Mouse (Mus musculus): ENCODE data around the gene Dph6. TPM values are rescaled to one million over a fixed set of nuclear protein-coding genes. Genes with fewer than 3 reads are reported as not detected.
"Not testable (repeated sequence)": the region's sequence is repeated elsewhere in the genome, so short reads cannot be mapped to it uniquely, and the experiment has no call there.

Dph6 gene
- polyA plus RNA-seq, 1 experiment from 2014 or later = 29.4 TPM

GRCm38 (mm10) chr2:114610110-114610509 lies 44.7 kb downstream of the Dph6 start:
- ATAC-seq (ENCODE audit: insufficient read depth) (peak; percentile 54; the same call in 1 of the 2 replicates), DNase-seq (peak; percentile 32)
- Histone ChIP-seq H3K36me3 (ENCODE audit: insufficient read depth) (no peaks in the 10 kb centered on the region), H3K9me3 (ENCODE audit: low read depth, low read length) (no peaks in the 10 kb centered on the region), H3K4me2 (no peak overlapping the region), H3K27ac (ENCODE audit: low read depth) (0 out of 2 replicates have a peak overlapping the region, but pooled peaks have one; percentile 4), H3K27me3 (ENCODE audit: insufficient read depth, low read length) (no peaks in the 10 kb centered on the region), H3K9ac (no peak overlapping the region), H3K4me1 (ENCODE audit: insufficient read depth) (0 out of 2 replicates have a peak, but pooled peaks cover 2% of the 10 kb centered on the region), H3K4me3 (ENCODE audit: low read depth, low read length) (no peak overlapping the region)
- 20% methylated on average over 2 of the region's 2 CpGs for WGBS
- TF ChIP-seq CTCF (IDR thresholded peaks at IDR 0.05; ENCODE audit: low read depth) = no peak

DNA sequence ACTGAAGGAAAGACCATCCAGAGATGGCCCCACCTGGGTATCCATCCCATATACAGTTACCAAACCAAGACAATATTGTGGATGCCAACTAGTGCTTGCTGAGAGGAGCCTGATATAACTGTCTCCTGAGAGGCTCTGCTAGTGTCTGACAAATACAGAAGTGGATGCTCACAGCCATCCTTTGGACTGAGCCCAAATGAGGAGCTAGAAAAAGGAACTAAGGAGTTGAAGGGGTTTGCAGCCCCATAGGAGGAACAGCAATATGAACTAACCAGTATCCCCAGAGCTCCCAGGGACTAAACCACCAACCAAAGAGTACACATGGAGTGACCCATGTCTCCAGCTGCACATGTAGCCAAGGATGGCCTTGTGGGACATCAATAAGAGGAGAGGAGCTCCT lies 49.6 kb downstream of the Dph6 start:
- not testable (repeated sequence) for H3K9ac ChIP-seq; H3K27ac ChIP-seq (ENCODE audit: low read depth); H3K36me3 ChIP-seq (ENCODE audit: insufficient read depth); ATAC-seq (ENCODE audit: insufficient read depth); H3K4me1 ChIP-seq (ENCODE audit: insufficient read depth); H3K9me3 ChIP-seq (ENCODE audit: low read depth, low read length); DNase-seq; H3K4me3 ChIP-seq (ENCODE audit: low read depth, low read length); H3K4me2 ChIP-seq; H3K27me3 ChIP-seq (ENCODE audit: insufficient read depth, low read length)

GRCm38 (mm10) chr2:114601174-114601573 lies 53.6 kb downstream of the Dph6 start:
- no peak for TF ChIP-seq CTCF (IDR thresholded peaks at IDR 0.05; ENCODE audit: low read depth)
- Histone ChIP-seq H3K9ac (no peak overlapping the region), H3K36me3 (ENCODE audit: insufficient read depth) (no peaks in the 10 kb centered on the region), H3K4me3 (ENCODE audit: low read depth, low read length) (no peak overlapping the region), H3K27ac (ENCODE audit: low read depth) (no peak overlapping the region), H3K27me3 (ENCODE audit: insufficient read depth, low read length) (no peaks in the 10 kb centered on the region), H3K9me3 (ENCODE audit: low read depth, low read length) (no peaks in the 10 kb centered on the region), H3K4me1 (ENCODE audit: insufficient read depth) (no peaks in the 10 kb centered on the region), H3K4me2 (no peak overlapping the region)
- ATAC-seq (ENCODE audit: insufficient read depth) (no peak), DNase-seq (no peak)
- 92% methylated on average over 3 of the region's 3 CpGs for WGBS

GRCm38 (mm10) chr2:114599793-114600192 lies 55.0 kb downstream of the Dph6 start:
- H3K4me2 ChIP-seq = no peak overlapping the region
- ATAC-seq (ENCODE audit: insufficient read depth) = no peak
- H3K9me3 ChIP-seq (ENCODE audit: low read depth, low read length) = no peaks in the 10 kb centered on the region
- H3K27me3 ChIP-seq (ENCODE audit: insufficient read depth, low read length) = no peaks in the 10 kb centered on the region
- TF ChIP-seq CTCF (IDR thresholded peaks at IDR 0.05; ENCODE audit: low read depth) = no peak
- no peak overlapping the region for H3K4me3 ChIP-seq (ENCODE audit: low read depth, low read length)
- H3K9ac ChIP-seq = no peak overlapping the region
- no peaks in the 10 kb centered on the region for H3K36me3 ChIP-seq (ENCODE audit: insufficient read depth)
- H3K4me1 ChIP-seq (ENCODE audit: insufficient read depth) = no peaks in the 10 kb centered on the region
- H3K27ac ChIP-seq (ENCODE audit: low read depth) = no peak overlapping the region
- 23% methylated on average over 2 of the region's 2 CpGs for WGBS
- no peak for DNase-seq

DNA sequence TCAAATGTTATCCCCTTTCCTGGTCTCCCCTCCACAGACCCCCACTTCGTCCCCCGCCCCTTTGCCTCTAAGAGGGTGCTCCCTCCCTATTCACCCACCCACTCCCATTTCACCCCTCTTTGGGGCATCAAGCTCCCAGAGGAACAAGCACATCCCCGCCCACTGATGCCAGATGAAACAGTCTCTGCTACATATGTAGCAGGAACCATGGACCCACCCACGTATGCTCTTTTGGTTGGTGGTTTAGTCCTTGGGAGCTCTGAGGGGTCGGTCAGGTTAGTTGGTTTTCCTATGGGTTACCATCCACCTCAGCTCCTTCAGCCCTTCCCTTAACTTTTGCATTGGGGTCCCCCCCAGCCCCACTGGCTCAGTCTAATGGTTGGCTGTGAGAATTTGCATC lies 61.4 kb downstream of the Dph6 start:
- ATAC-seq (ENCODE audit: insufficient read depth) (no peak), DNase-seq (no peak)
- Histone ChIP-seq H3K27ac (ENCODE audit: low read depth) (no peak overlapping the region), H3K36me3 (ENCODE audit: insufficient read depth) (no peaks in the 10 kb centered on the region), H3K27me3 (ENCODE audit: insufficient read depth, low read length) (no peaks in the 10 kb centered on the region), H3K9ac (no peak overlapping the region), H3K4me1 (ENCODE audit: insufficient read depth) (no peaks in the 10 kb centered on the region), H3K9me3 (ENCODE audit: low read depth, low read length) (no peaks in the 10 kb centered on the region), H3K4me3 (ENCODE audit: low read depth, low read length) (no peak overlapping the region), H3K4me2 (no peak overlapping the region)
- WGBS = 90% methylated on average over 5 of the region's 5 CpGs
- no peak for TF ChIP-seq CTCF (IDR thresholded peaks at IDR 0.05; ENCODE audit: low read depth)

GRCm38 (mm10) chr2:114580714-114581113 lies 74.0 kb downstream of the Dph6 start:
- no peaks in the 10 kb centered on the region for H3K4me1 ChIP-seq (ENCODE audit: insufficient read depth)
- H3K9me3 ChIP-seq (ENCODE audit: low read depth, low read length) = no peaks in the 10 kb centered on the region
- no peak overlapping the region for H3K4me3 ChIP-seq (ENCODE audit: low read depth, low read length)
- 77% methylated on average over 2 of the region's 2 CpGs for WGBS
- H3K9ac ChIP-seq = no peak overlapping the region
- TF ChIP-seq CTCF (IDR thresholded peaks at IDR 0.05; ENCODE audit: low read depth) = no peak
- no peak for DNase-seq
- ATAC-seq (ENCODE audit: insufficient read depth) = no peak
- H3K27ac ChIP-seq (ENCODE audit: low read depth) = no peak overlapping the region
- H3K27me3 ChIP-seq (ENCODE audit: insufficient read depth, low read length) = no peaks in the 10 kb centered on the region
- H3K36me3 ChIP-seq (ENCODE audit: insufficient read depth) = no peaks in the 10 kb centered on the region
- no peak overlapping the region for H3K4me2 ChIP-seq

DNA sequence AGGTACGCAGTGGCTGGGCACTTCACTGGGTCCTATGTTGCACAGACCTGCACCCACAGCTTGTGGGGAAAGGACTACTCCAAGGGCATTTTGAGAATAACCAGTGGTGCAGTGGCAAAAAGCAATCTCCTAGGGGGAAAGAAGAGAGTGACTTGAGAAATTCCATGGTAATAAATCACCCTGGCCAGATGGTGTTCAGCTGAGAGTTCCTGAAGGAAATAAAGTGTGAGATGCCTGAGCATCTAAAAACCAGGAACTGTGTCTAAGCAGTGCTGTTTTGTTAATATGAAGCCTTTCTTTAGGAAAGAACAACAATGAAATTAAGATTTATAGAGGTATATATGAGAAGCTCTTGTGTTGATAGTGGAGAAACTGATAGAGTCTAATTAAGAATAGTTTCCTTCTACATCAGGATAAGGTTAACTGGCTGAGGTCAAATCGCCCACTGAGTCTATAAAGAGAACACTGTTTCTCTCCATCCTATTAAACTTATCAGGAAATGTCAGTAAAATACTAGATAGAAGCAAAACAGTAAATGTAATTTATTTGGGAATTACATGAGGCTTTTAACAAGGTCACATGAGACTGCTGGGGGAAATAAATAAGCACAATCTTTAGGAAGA lies 111.7 kb downstream of the Dph6 start:
- ATAC-seq (ENCODE audit: insufficient read depth) = no peak
- Histone ChIP-seq H3K4me1 (ENCODE audit: insufficient read depth) (no peaks in the 10 kb centered on the region), H3K4me2 (no peak overlapping the region), H3K36me3 (ENCODE audit: insufficient read depth) (no peaks in the 10 kb centered on the region), H3K27me3 (ENCODE audit: insufficient read depth, low read length) (no peaks in the 10 kb centered on the region), H3K4me3 (ENCODE audit: low read depth, low read length) (no peak overlapping the region), H3K9ac (no peak overlapping the region), H3K9me3 (ENCODE audit: low read depth, low read length) (no peaks in the 10 kb centered on the region), H3K27ac (ENCODE audit: low read depth) (no peak overlapping the region)
- no peak for DNase-seq
- no peak for TF ChIP-seq CTCF (IDR thresholded peaks at IDR 0.05; ENCODE audit: low read depth)
- 83% methylated on average over 2 of the region's 2 CpGs for WGBS

GRCm38 (mm10) chr2:114542325-114542724 lies 112.4 kb downstream of the Dph6 start:
- Histone ChIP-seq H3K36me3 (ENCODE audit: insufficient read depth) (no peaks in the 10 kb centered on the region), H3K9ac (no peak overlapping the region)
- 83% methylated on average over 2 of the region's 2 CpGs for WGBS

More at GRCm38 (mm10) chr2:114542325-114542724, 112.4 kb downstream of the Dph6 start:
- H3K27me3 ChIP-seq (ENCODE audit: insufficient read depth, low read length) = no peaks in the 10 kb centered on the region
- H3K4me1 ChIP-seq (ENCODE audit: insufficient read depth) = no peaks in the 10 kb centered on the region
- no peak overlapping the region for H3K4me2 ChIP-seq
- DNase-seq = no peak
- no peaks in the 10 kb centered on the region for H3K9me3 ChIP-seq (ENCODE audit: low read depth, low read length)
- no peak for ATAC-seq (ENCODE audit: insufficient read depth)
- TF ChIP-seq CTCF (IDR thresholded peaks at IDR 0.05; ENCODE audit: low read depth) = no peak
- H3K27ac ChIP-seq (ENCODE audit: low read depth) = no peak overlapping the region
- H3K4me3 ChIP-seq (ENCODE audit: low read depth, low read length) = no peak overlapping the region
